Mouse (Mus musculus) skeletal muscle tissue, adult 2 months (tissue): ENCODE data around the gene Zfp523.
"Not testable (repeated sequence)": the region's sequence is repeated elsewhere in the genome, so short reads cannot be mapped to it uniquely, and the experiment has no call there.

Source experiments
- DNase-seq: peaks from one replicate; pipeline ENCODE4 v3.0.0-alpha.2; 2012; ENCODE audit warnings: low read depth, low spot score

Zfp523 gene

DNA sequence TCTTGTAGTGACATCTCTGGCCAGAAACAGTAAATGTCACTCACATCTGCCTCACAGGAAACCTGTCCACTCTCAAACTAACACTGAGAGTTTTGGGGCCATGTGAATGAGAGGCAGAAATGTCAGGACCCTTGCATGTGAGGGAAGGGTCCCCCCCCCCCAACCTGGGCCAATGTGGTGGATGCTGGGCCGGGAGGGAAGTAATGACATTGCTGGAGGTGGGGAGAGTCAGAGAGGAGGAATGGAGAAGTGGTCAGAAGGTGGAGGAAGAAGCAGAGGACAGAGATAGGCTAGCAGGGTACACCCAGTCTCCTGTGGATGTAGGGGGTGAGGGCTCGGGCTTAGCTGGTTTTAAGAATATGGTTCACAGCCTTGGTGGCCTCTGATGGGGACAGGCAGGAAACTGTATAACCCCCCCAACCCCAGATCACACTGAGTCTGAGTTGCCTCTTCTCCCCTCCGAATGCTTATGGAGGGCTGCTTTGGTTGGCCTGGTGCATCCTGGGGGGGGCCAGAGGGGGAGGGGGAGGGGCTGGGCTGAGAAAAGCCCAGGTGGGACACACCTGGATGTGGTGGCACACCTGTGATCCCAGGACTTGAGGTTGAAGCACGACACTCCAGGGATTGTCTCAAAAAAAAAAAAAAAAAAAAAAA, 32.7 kb downstream of the Zfp523 start:
- DNase-seq: no peak

DNA sequence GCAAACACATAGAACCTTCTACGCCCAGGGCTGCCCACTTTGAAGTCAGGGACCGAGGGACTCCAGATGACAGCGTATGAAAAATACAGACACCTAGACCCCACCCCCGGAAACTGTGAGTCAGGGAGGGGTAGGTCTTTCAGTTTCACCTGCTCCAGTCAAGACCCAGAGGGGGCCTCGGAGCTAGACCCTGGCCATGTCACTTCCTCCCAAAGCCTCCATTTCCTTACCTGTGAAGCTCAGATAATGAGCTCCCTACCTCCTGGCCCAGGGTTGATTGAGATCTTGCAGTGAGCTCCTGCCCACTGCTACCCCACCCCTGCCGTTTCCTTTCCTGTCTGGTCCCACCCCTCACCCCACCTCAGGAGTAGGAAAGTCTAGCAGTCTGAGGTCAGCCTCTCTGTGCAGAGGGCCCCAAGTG, 35.0 kb downstream of the Zfp523 start:
- no peak for DNase-seq

DNA sequence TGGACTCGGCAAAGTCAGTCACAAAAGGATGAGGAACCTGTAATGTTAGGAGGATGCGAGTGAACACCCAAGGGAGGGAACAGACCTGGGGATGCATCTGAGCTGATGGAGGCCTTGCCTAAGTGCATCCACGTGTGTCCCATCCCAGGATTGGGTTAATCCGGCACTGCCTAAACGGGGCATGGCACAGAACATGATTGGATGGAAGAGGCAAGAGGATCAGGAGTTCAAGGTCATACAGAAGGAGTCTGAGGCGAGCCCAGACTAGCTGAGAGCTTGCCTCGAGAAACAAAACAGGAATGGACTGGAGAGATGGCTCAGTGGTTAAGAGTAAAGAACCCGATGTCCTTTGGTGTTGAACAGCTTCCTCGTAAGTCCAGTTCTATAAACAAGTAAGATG, 35.5 kb downstream of the Zfp523 start:
- no peak for DNase-seq

DNA sequence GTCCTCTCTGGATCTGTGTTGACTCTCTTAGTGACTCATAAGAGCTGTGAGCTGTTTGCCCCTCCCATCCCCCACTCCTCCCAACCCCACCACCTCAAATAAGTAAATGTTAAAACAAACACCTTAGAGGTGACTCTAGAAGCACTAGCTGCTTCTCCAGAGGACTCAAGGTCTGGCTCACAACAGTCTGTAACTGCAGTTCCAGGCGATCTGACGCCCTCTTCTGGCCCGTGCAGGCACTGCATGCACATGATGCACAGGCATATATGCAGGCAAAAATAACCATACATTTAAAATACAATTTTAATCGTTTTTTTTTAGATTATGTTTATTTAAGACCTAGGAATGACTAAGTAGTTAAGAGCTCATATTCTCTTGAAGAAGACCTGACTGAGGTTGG, 36.3 kb downstream of the Zfp523 start:
- DNase-seq: no peak

DNA sequence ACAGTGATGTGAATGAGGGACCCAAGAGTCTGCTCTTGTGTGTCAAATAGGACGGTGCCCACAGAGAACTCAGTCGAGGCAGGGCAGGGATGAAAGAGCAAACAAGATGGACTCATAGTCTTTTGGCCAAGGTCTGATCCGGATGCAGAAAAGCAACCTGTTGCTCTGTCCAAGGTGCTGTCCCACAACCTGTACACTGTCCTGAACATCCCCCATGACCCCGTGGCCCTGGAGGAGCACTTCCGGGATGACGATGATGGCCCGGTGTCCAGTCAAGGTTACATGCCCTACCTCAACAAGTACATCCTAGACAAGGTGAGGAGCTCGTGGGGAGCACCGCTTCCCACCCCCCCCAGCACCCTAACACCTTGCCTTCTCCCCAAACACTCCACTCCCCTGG, 39.9 kb downstream of the Zfp523 start:
- no peak for DNase-seq

DNA sequence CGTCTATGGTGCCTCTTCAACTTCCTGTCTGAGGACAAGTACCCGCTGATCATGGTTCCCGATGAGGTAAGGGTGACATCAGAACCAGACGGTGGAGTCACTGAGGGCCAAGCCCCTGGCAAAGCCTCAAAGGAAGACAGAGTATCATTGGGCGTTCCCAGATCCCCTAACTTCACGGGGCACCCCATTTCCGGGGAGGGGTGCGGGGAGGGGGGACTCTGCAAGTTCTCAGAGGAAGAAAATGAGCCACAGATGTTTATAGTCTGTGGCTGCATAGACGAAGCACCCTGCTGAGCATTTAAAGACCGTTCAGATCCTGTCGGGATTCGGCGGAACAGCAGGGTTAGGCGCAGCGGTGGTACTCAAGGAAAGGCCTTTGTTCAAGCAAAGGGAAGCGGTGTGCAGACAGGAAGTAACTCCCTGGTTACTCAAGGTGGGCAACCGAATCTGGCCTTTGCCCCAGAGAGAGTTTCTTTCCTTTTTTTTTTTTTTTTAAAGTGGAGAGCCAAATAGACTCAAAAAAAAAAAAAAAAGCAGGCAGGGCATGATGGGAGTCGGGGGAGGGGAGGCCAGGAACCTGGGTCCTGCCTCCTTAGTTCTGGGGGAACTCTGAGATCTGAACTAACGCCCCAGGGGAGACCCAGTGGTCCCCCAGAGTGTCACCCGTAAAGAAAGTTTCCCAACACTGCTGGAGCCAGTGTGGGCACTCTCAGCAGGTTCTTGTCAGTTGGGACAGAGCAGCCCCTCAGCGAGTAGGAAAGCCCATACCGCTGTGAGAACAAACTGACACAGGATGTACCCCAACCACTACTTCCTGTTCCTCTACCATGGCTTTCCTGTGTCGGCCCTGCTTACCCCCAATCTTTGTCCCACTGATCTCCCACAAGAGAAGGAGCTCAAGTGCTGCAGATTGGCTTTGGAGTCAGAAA, 41.1 kb downstream of the Zfp523 start:
- no peak for DNase-seq

DNA sequence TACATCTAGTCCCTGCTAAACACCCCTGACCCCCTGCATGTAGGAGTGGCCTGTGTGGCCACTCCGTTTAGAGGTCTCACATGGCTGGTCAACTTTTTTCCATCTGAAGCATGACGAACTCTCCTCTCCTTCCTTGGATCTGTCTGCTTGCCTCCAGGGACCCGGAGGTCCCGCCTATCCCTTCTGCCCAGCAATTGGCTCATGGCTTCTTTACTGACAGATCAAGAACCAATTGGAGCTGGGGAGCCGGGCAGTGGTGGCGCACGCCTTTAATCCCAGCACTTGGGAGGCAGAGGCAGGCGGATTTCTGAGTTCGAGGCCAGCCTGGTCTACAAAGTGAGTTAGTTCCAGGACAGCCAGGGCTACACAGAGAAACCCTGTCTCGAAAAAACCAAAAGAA, 45.5 kb downstream of the Zfp523 start:
- DNase-seq: not testable (repeated sequence)

DNA sequence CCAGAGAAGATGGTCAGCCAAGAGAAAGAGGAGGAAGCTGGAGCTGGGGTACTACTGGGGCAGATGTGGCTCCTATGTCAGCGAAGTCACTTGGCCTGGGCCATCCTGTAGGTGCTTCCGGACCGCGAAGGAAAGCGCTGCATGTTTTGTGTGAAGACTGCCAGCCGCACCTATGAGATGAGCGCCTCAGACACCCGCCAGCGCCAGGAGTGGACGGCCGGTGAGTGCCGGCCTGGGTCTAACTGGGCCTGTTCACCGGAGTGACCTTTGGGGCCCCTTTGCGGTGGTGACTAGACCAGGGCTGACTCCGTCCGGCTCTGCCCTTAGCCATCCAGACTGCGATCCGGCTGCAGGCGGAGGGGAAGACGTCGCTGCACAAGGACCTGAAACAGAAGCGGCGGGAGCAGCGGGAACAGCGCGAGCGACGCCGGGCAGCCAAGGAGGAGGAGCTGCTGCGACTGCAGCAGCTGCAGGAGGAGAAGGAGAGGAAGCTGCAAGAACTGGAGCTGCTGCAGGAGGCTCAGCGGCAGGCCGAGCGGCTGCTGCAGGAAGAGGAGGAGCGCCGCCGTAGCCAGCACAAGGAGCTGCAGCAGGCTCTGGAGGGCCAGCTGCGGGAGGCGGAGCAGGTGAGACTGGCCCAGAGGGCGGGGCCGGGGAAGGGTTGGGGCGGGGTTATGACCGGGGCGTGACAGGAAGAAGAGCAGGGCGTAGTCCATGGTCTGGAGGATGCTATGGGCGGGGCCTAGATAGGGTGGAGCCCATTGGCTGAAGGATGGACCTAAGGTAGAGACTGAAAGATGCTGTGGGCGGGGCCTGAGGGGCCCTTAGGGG, 46.8 kb downstream of the Zfp523 start:
- DNase-seq: peak; percentile 91

DNA sequence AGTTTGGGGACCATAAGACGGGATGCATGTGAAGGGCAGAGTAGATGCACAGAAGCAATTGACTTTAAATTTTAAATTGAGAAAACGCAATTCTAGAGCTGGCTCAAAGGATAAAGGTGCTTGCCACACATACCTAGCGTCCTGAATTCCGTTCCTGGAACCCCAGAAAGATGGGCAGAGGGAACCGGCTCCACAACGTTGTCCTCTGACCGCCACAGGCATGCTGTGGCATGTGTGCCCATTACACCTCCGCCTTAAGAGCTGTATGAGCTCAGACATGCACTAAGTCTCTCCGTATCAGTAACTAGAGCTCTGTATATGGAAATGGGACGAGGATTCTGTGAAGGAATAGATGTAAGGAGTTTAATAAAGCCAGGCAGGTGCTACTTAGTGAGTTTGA, 47.7 kb downstream of the Zfp523 start:
- DNase-seq: no peak

DNA sequence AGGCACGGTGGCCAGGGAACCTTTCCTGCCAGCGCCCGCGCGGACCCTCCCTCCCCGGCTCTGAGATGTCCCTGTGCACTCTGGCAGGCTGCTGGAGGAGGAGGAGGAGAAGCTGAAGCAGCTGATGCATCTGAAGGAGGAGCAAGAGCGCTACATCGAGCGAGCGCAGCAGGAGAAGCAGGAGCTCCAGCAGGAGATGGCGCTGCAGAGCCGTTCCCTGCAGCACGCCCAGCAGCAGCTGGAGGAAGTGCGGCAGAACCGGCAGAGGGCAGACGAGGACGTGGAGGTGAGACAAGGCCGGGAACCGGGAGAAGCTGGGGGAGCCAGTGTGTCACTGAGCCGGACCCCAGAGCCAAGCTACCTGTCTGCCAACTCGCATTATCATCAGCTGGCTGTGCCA, 49.1 kb downstream of the Zfp523 start:
- peak; percentile 89 for DNase-seq

DNA sequence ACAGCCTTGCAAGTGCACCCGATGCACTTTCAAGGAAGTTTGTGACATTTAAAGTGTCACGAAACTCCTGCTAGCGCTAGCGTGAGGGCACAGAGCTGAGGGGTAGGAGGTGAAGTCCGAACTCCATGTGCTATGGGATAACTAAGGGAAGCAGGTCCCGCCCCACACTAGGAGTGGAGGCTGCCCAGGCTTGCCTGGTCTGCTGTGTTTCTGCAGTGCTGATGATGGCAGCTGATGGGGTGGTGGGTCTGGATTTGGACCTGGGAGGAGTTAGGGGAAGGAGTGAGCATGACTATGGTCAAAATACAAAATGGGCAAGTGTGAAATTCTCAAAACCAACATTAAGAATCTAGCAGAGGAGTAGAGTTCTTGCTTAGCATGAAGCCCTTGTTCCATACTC, 53.6 kb downstream of the Zfp523 start:
- no peak for DNase-seq

DNA sequence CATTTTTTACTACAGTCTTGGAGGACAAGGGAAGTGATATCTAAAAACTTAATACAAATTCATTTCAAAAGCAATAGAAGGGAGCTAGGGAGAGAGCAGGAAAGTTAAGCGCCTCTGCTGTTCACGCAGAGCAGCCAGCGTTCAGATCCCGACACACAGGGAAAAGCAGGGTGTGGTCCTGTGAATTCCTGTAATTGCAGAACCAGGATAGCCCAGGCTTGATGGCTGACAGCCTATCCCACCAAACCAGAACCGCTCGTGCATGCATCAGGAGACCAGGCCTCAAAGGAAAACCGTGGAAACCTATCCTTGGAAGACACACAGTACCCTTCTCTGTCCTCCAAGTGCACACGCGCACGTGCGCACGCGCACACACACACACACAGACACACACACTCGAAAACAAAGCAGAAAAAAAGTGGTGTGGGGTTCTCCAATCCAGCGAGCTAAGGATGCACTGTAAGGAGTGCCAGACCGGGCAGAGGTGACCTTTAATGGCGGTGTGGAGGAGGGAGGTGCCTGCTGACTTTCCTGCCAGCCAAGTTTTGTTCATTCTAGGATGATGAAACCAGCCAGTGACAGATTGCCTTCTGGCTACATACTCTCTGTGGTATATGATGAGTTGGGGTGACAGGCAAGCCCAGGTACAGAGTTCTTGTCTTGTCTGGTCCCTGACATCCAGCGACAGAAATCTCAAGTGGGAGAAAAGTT, 54.3 kb downstream of the Zfp523 start:
- DNase-seq: no peak

DNA sequence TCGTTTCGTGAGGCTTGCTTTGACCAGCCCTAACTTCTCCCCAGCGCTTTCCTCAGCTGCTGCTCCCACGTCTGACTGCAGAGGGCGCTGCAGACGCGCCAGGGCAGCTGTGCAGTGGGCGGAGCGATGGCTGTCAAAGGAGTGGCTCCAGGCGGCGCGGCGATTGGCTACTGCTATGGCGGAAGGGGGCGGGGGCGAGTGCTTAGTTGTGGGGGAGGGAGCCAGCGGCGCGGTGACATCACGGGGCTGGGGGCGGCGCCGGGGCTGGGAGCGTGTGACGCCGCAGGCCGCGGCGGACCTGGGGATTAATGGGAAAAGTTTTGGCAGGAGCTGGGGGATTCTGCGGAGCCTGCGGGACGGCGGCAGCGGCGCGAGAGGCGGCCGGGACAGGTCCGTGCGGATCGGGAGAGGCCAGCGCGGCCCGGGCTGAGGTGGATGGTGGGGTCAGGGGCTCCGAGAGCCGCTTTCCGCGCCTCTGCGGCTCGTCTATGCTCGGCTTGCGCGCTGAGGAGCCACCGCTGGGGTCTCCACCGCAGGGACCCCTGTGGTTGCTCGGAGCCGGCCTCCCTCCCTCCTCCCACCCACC, 55.6 kb downstream of the Zfp523 start, which contains the start of gene Ppard:
Ppard (plus strand) TSS at position 226 of the 586 bp plus-strand sequence.
- peak; percentile 98 for DNase-seq

DNA sequence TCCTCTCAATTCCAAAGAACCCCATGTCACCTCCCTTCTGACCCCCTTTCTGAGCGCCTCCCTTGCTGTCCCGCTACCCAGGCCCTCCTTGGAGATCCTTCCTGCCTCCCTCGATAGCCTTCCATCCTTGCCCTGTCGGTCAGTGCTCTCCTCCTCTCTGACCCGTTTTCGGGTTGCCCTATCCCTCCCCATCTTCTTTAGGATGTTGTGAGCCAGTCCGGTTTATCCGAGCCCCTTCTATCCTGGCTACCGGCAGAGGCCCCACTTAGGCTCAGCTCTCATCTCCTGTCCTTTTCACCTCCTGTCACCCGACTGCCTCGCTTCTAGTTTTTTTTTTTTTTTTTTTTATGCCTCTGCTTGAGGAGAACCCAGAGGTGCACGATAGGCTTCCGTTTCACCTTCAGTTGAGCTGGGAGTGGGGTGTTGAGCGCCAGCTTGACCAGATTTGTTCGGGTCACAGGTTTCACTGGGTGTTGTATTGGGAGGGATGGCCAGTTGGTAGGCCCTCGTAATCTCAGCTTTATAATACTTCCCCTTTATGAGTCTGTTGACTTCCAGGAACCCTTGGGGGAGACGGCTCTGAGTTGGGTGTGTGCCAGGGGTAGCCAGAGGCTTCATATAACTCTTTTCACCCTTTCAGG, 56.3 kb downstream of the Zfp523 start:
- peak; percentile 48 for DNase-seq

DNA sequence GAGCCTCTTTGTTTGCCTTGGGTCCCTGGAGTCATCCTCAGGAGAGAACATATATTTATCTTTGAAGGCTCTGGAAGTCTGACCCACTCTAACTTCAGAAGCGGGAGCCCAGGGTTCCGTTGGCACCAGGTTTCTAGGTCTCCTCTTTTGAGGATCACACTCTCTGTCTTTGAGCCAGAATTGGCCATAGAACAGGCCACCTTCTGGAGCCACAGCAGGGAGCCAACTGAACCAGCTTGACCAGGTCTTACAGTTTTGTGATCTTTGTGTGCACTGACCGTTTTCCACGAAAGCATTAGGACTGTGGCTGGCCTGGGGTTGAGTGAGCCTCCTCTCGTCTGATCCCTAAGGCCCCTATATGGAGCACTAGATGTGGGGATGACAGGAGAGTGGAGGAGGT, 57.7 kb downstream of the Zfp523 start:
- no peak for DNase-seq

DNA sequence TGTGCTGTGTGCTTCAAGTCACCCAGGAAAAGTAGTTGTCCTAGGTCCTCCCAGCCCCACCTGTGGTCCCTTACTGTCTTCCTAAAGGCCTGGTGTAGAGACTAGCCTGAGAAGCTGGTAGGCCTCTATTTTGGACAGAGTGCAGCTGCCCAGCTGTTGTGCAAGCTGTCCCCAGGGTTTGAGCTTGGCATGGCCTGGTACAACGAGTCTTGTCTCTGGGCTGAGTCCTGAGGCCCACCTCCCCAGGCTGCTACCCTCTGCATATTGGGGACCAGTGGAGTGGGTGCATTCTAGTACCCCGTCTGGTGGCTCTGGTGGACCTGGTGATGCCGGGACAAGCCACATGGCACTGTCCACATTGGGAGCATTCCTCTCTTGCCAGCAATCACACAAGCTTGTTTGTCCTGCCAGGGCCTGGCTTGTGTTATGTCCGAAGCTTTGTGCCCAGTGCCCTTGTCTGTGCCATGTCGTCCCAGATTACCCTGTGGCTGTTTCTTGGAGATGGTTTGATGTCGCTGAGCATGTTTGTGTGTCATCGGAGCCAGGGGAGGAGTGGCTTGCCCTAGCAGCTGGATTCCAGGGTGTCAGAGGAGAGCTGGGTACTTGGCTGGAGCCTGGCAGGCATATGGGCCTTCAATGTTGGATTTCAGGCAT, 59.2 kb downstream of the Zfp523 start:
- DNase-seq: peak; percentile 90

DNA sequence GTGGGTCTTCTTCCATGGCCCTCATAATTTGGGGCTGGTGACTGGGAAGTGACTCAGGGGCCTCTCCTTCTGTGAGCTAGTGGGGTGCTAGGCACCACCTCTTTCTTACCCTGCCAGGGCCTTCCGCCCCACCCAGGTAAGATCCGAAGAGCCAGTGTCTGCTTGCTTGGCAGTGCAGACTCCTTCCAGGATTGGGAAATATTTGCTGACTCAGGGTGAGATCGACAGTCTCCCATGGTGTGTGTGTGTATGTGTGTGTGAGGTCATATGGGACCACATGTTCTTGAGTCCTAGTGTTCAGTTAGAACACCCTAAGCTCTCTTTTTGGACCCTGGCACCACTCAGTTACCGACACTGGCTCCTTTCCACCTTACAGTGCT, 59.7 kb downstream of the Zfp523 start:
- DNase-seq: peak; percentile 58

DNA sequence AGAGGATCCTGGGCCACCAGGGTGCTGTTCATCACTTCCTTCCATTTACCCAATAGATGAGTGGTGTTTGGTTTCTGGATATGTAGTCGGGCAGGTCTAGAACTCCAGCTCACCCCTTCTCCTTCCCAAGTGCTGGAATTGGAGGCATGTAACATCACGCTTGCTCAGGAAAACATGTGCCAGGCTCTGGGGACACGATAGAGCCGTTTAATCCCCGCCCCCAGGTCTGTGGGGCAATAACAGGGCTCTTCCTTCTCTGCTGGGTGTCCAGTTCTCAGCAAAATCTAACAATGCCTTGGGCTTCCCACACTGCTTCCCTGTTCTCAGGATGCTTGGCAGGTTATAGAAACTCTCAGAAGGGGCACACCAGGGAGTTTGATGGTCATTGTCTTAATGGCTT, 60.4 kb downstream of the Zfp523 start:
- no peak for DNase-seq

DNA sequence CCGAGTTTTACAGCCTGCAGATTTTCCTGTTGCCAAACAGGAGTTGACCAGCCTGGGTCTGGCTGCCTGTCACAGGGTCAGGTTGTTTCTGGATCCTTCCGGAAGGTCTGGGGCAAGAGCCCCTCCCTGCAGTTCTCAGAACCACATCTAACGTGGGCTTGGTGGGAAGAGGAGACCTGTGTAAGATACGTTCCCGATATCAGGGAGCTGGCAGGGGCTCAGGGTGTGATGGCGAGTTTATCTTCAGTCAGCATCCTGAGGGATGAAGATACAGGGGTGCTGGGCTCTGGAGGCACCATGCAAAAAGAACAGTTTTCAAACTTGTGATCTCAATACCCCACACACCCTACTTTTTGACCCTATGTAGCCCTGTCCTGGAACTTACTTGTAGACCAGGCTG, 60.9 kb downstream of the Zfp523 start:
- no peak for DNase-seq

DNA sequence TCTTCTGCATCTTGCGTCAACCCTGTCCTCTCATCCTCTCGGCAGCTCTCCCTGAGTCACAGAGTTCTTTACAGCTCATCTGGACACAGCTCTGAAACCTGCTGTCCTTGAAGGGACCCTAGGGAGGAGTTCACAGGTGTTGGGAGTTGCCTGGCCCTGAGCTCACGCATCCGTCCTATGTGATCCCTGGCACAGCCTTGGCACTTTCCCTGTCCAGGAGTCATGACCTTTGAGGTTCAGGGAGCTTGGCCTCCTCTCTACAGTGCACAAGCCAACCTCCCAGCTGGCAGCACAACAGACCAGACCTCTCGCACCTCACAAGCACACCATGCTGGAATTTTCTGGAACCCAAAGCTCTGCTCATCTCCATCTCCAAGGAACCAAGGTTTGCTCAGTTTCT, 63.9 kb downstream of the Zfp523 start:
- peak; percentile 77 for DNase-seq
